Mouse (Mus musculus) monocyte, adult 5-6 weeks (primary cell): ENCODE measurements around the gene Dolpp1. TPM values are rescaled to one million over a fixed set of nuclear protein-coding genes. Genes with fewer than 3 reads are reported as not detected.

ENCODE experiments used
- ATAC-seq: fragments of 153-309, 156-312 bp; replicated peaks from 2 replicates; pipeline ENCODE4 v1.8.0; 2017; ENCODE audit warnings: mild to moderate bottlenecking; ENCODE audit not compliant: low TSS enrichment, insufficient number of reproducible peaks, severe bottlenecking, poor library complexity, low FRiP score
- total RNA-seq: library from RNA; stranded (forward); fragments of 200-1000, 200-491, 200-594 nt; gene quantifications from 3 replicates; pipeline ENCODE4 v1.2.3, GENCODE M21; 2017

Gene Dolpp1
- total RNA-seq, 1 experiment from 2014 or later: 11.3 TPM

DNA sequence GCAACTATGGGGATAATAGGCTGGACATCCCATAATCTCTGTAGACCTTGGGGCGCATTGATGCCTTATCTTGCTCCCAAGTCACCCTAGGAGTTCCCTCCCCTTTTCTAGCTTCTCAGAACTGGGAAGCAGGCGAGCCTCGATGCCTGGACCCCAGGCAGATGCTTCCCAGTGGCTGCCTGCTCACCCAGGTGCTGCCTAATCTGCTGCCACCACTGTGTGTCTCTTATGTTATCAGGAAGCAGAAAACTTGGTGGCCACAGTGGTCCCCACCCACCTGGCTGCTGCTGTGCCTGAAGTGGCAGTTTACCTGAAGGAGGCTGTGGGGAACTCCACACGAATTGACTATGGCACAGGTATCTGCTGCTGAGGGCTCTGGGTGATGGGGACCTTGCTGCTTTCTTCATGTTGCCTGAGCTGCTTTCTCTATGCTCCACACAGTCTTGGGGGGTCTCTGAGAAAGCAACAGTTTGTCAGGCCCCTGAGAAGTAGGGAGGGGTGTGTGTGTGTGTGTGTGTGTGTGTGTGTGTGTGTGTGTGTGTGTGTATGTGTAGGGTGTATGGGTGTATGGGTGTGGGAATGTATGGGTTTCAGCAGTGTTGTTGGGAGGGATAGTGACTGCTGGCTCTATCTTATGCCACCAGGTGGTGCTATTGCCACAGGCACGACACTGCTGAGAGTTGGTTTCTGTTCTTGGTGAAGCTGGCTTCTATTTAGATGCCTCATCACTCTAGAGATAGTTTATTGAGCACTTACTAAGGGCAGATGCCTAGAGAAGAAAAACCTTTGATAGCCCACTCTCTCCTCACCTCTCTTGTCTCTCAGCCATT, 43.5 kb downstream of the Dolpp1 start:
- ATAC-seq: peak; percentile 76

DNA sequence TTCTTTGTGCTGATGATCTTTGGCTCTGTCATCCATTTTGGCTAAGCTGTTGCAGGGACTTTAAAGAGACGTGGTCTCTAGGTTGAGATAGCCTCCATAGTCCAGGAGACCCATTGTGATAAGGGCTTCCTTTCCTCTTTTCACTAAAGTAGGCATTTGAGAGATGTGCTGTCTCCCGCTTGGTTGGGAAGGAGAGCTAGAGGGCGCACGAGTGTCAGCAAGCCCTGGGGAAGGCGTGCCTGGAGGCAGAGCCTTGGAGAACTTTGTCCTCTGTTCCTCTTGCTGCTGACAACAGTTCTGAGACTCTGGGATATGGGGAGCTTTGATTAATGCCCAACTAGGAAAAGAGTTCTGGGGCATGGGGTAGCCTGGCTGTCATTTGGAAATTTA, 44.1 kb downstream of the Dolpp1 start:
- no peak for ATAC-seq

DNA sequence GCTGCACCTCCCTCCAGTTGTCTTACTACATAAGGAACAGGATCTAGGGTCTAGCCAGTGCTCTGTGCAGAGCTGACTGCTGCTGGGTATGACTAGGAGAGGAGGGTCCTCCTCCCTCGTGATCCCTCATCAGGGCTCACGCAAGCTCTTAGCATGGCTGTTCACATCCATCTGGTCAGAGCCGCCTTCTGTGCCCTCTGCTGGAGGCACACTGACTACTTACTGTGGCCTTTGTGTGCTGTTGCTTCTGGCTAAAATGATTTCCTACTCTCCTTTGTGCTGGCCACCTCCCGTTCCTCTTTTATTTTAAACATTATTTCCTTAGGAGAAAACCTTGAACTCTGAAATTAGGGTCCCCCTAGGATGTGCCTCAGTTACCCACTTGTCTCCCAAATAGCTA, 44.8 kb downstream of the Dolpp1 start:
- ATAC-seq: no peak

DNA sequence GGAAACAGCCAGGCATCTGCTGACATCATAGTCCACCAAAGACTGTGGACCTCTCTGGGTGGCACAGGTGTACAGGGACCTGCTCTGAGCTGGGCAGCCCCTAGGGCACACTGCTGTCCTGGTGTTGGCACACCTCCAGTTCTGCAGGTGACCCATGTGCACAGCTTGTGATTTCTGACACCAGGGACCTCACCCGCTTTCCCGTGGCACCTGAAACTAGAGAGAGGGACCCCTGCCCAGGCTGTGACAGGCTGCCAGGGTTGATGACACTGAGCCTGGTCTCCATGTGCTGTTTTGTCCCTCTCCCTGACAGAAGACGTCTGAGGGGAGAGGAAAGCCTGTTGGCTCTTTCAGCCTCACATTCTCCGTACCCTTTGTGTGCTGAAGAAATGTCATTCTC, 45.7 kb downstream of the Dolpp1 start:
- no peak for ATAC-seq

DNA sequence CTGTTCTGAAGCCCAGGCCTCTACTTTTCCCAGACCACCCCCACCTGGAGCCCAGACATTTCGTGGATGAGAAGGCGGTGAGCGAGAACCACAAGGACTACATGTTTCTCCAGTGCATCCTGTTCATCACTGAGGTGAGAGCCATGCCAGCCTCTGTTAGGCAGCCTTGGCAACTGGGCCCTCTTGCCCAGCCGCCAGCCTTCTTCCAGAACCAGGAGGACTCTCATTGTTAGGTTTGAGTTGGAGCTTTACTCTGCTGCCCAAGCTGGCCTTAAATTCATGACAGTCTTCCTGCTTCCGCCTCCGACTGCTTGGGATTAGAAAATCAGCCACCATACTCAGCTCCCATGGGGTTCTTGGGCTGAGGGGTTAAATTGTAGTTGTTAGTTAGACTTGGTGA, 47.6 kb downstream of the Dolpp1 start:
- no peak for ATAC-seq

DNA sequence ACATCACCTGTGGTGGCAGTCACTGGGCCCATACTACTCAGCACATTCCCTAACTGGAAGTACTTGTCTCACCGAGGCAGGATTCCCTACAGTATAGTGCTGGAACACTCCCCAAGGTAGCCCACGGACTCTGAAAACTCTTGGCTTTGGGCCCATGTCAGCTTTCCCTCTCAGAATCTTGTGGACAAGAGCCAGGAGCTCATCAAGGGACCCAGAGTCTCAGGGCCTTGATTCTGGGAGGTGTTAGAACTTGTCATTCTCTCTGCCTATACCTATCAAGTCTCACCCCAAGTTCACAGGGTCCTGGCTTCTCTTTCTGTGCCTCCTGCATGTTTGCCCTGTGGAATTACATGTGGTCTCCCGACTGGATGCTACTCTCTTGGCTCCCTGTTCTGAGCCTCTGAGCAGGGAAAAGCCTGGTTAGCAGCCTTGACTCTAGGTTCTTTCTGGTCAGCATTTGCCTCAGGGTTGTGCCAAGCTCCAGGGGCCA, 48.2 kb downstream of the Dolpp1 start:
- no peak for ATAC-seq

DNA sequence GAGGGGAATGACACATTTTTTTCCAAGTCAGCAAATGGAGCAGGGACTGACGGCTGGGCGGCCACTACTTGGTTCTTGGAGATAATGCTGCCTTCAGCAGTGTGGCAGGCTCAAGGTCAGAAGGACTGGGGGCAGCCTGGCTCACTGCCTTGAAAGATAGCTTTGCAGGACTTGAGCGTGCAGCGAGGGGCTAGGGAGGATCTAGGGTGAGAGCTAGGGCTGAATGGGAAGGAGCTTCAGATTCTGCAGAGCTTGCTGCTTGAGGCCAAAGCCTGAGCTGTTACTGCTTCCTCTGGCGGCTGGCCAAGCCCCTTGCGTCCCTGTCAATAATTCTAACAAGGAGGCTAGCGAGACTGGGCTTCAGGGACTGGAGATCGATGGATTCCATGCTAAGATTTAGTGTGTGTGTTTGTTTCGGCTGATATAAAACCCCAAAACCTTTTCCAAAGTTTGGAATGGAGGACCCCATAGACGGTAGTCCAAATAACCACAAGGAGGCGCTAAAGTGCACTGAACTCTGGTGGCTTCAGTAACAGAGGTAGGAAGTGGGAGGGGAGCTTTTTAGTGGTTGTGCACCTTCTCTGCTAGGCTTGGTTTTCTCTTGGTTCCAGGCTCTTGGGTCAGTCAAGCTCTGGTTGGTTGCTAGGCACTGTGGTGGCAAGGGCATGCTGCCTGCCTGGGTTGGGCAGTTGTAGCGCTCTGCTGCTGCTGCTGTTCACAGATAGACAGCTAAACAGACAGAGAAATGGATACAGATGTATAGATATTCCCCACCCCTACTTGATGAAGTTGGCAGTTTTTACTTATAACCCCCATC, 48.9 kb downstream of the Dolpp1 start:
- ATAC-seq: peak; percentile 83

DNA sequence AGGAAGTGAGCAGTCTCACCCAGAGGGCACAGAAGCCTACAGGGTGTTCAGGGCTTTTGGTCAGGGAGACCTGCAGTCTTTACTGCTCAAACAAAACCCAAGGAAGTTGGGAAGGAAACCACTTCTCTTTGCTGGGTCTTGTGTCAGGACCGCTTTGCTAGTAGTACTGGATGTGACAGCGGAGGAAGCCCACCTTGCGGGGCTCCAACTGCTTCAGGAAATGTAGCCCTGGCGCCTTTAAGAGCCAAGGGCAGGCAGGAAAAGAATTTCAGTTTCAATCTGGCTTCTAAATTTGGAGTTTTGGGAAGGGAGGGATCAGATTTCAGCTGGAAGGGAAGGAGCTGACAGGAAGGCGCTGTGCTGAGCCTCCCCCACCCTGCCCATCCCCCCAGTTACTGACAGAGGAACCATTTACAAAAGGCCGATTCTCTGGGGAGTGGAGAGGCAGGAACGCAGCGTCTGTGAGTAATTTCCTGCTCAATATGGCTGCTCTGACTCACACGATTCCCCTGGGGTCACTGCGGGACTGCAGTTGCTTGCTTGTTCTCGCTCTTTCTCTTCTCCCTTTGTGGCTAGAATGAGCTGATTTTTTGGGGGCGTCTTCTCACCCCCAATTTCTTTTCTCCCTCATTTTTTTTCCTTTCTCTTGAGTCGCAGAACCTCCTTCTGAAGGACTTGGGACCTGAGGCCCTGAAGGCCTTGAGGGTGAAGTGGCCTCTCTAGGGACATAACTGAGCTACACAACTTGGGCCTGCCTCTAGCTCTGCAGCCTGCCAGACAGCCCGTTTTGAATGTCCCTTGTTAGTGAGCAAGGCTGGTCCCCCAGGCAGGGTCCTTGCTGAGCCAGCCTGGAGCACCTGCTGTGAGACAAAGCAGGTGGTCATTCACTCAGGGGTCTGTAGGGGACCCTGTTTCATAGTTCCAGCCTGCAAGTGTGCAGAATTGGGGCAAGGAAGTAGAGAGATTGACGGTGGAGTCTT, 49.8 kb downstream of the Dolpp1 start:
- ATAC-seq: peak; percentile 59

DNA sequence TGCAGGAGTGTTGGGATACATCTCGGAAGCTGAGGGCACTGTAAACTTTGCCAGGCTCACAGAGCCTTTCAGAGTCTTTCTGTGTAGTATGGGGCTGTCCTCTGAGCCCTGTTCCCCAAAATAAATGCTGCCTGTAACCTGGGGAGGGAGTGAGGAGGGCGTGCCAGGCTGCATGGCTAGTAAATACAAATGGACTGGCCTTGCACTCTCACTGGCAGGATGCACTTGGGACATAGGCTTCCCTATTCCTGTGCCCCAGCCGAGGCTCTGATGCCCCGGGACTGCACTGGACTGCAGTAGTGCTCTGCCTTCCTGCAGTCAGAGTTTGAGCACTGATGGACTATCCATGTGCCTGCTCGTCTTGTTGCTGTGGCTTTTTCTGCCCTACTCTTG, 50.4 kb downstream of the Dolpp1 start:
- no peak for ATAC-seq

DNA sequence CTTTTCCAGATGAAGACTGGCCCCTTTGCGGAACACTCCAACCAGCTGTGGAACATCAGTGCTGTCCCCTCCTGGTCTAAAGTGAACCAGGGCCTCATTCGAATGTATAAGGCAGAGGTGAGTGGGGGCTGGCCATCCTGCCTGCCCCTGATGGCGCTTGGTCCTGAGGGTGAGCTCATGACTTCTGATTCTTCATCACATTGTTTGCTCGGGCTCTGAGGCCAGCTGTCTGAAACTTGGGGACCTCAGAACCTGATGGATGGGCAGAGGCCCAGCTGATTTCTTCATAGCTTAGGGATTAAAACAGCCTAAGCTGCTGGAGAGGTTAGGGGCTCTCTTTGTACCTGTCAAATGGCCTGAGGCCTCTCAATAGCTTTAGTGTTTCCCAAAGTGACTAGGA, 51.2 kb downstream of the Dolpp1 start:
- ATAC-seq: no peak

DNA sequence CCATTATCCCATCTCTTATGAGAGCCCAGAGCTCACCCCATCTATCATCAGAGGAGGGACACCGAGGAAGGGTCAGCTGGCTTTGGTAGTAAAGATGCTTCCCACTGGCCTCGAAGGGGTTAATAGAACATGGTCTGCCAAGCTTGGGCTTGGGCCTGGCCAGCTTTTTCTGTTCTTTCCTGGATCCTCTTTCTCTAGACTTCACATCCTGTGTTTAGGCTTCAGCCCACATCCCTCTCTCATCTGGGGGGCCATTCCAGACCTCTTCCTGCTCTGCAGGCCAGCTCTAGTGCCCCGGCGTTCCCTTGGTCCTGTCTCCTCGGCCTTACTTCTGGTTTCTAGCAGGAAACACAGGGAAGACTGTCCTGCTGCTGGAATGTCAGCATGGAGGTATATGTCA, 52.0 kb downstream of the Dolpp1 start:
- no peak for ATAC-seq

DNA sequence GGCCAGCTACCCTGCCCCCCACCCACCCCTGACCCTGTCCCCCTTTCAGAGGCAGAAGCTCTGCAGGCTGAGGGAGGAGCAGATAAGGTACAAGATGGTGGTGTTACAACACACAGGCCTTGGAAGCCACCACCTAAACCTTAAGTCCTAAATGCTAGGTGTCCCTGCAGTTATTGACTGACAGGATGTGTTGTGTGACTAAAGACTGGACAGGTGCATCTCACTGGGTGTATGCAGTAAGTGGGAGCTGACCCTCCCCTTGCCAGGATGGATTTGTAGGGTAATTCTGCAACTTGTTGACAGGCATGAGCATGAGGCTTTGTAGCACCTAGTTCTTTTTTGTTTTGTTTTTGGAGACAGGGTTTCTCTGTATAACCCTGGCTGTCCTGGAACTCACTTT, 52.4 kb downstream of the Dolpp1 start:
- no peak for ATAC-seq

DNA sequence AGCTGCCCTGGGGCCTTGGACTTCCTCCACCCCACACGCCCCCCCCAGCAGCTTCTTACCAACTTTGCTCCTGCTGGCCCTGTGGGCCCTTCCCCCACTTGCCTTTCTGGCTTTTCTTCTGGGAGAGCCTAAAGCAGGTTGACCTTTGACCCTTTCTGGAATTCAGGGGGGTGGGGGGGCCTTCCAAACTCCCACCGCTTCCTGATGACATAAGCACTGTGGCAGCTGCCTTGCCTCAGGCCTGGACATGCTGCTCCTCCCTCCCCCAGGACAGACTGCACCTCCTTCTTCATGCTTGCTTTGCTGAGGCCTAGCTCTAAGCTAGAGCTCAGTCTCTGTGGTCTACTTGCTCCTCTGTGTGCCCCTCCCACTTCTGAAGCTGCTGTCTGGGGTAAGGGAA, 53.3 kb downstream of the Dolpp1 start:
- ATAC-seq: no peak

DNA sequence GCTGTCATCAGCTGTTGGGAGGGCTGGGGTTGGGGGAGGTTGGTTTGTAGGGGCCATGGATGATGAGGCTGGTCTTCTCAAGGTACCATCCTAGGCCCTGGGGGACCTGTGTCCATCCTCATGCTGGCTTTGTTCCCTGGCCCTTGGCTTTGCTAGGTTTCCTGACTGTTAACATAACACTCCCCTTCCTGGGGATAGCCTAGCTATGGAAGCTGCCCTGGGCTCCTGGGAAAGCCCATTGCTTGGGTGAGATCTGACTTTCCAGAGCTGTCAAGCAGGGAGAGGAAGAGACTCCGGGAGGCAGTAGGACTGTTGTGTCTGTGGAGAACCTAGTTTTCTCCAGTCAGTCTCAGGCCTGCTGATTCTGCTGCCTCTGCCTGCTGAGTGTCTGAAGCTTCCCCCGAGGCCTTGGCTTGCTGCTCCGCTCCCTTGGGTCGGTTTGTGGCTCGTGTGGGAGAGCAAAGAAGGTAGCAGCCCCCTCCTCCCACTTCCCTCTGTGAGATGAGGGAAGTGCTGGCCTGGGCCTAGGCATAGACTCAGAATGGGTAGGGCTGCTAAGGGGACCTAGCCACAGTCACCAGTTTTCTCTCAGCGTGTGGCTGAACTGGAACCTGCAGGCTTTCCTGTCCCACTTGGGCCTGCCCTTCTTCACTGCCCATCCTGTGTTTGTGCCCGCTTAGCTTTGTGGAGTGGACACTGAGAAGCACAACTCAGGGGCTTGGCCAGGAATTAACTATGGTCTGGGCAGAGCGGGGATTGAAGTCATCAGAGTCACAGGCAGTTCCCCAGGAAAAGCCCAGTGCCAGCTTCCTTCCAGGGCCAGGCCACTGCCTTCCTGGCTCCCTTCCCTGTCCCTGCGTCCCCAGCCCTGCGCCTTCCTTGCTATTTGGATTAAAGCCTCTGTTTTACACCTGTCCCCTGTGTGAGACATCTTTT, 55.1 kb downstream of the Dolpp1 start:
- ATAC-seq: no peak

DNA sequence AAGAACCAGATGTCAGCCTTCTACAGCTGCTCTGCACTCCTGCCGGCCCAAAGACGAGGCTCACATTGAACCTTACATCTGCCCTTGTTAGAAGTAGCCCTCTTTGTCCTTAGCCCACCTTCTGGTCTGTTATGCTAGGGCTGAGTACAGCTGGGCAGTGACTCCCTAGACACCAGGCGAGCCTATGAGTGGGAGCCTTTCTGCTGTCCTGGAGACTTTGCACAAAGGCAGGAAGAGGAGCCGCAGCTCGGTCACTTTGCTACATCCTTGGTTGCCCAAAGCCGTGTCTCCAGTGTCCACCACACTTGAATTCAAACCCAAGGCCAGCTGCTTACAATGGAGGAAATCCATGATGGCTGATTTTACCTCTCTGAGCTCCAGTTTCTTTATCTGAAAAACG, 56.3 kb downstream of the Dolpp1 start:
- no peak for ATAC-seq
